Mouse (Mus musculus): Measurements from ENCODE around the gene Olfml2b.
A peak's percentile ranks its signal among the peaks of the same experiment; 100 is the strongest.

The Olfml2b gene

GRCm38 (mm10) chr1:170697771-170698356 lies 53.5 kb downstream of the Olfml2b start:
- DNase-seq, result no peak

- DNase-seq, result no peak
Observed at GRCm38 (mm10) chr1:170698771-170699170, 54.4 kb downstream of the Olfml2b start.

DNA sequence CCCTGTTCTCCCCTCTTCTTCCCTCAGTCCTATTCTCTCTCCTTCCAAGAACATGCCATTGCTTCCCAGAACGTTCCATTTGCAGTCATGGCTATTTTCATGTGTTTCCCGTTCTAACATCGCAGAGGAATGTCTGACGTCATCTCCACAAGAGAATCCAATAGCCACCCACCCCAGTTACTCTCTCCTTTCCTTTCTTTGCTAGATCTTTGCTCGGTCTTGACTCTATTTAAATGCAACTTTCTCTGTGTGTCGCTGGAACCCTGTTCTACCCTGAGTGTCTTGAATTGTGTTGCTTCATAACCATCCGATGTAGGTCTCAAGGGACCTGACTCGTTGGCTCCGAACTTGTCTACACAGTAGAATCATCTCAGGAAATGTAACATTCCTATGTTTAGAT lies 55.2 kb downstream of the Olfml2b start:
- DNase-seq, result no peak

DNA sequence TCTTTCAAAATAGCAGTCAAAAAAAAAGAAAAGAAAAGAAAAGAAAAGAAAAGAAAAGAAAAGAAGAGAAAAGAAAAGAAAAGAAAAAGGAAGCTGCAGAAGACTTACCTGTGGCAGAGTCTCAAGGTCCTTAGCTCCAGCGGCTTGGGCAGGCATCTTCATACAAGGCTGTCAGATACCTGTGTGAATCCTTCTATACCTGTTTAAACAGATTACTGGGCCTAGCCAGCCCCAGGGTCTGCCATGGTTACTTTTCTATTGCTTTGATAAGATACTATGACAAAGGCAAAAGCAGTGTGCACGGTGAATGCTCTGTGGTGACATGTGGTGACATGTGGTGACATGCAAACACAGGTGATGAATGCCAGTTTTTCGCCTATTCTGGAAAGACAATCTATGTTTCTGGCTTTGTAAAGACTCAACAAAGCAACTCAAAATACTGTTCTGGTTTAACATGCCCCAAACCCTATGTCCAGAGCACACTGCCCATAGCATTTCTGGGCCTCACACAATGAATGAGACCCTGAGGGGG lies 56.2 kb downstream of the Olfml2b start:
- DNase-seq, result no peak

DNA sequence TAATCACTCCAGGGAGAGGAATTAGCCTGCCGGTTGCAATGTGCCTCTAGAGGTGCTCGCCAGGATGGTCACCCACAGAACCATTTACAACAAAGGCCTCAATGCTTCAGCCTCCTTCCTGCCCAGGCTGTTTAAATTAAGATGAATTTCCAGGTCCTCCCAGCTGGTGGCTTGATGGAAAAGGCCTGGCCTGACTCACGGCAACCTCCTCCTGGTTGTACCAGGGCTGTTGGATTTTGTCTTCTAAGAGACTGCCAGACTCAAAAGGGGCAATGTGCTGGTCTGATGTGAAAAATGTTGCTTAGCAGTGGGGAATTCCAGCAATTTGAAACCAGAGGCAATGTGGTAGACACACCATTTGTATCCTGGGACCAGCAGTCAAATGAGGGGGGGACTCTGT lies 56.8 kb downstream of the Olfml2b start:
- DNase-seq, result no peak

DNA sequence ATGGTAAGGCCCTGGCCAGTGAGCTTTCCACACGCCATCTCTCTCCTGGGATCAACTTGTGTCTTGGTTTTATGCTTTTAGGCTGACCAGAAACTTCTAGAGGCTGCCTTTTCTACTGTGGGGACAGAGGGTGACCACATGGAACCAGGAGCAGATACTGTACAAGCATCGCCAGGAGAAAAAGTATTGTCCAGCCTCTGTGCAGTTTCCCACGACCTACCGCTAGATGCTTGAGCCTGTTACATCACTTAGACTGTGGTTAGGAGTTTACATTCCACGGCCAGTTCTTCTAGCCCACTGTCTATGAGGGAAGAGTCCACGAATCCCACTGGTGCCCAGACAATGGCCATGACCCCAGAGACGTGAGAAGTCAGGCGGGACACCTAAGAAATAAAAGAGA lies 57.2 kb downstream of the Olfml2b start:
- DNase-seq, result no peak

DNA sequence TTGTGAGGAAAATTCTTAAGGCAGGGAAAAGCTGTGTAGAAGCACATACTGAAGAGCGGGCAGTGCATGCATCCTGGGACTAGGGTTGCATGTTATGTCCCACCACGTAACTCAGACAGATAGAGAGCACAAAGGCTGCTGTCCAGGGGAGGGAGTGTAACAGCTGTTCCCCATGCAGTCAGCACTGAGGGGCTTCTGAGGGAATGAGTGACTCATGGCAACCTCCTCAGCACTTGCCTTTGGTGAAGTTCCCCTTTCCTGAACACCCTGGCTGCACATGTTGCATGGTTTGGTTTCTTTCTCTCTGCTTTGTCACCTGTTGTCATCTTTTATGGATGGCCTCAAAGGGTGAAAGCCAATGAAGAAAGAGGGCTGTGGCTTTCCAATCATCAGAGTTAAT lies 57.9 kb downstream of the Olfml2b start:
- no peak for DNase-seq

- DNase-seq, result no peak
Observed at GRCm38 (mm10) chr1:170702958-170703357, 58.6 kb downstream of the Olfml2b start.

GRCm38 (mm10) chr1:170704103-170704502 lies 59.8 kb downstream of the Olfml2b start:
- DNase-seq, result no peak

- DNase-seq, result no peak
Observed at GRCm38 (mm10) chr1:170704911-170705594, 60.7 kb downstream of the Olfml2b start.

GRCm38 (mm10) chr1:170706046-170706445 lies 61.7 kb downstream of the Olfml2b start:
- no peak for DNase-seq

DNA sequence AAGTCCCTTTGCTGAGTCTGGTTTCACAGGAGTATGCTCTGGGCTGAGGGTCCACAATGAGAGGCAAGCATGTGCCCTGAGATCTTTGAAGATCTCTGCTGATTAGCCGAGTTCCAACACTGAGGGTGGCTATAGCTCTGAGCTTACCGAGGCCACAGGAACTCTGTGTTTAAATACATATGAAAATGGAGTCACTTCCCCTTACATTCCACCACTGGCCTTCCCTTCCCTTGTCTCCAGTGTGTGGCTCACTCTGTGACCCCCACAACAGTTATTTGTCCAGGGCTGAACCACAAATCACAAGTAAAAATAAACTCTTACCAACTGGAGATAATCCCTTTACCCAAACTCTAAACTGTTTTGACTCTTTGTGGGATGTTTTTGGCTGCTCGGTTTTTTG lies 64.7 kb downstream of the Olfml2b start:
- no peak for DNase-seq

DNA sequence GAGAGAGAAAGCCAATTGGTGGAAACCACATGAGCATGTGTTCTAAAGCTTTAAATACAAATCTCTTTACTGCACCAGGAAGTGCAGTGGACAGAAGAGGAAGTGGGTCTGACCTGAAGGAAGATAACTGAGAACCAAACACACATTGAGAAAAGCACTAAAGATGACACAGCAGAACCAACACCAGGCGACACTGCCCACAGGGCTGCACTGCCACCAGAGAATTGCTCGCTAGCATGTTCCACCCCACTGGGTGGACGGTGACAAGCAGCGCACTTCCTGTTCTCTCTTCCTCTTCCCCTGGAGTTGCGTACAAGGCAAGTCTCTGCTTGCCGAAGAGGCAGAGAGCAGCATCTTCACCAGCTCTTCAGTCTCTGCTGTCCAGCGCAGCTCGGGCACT lies 65.1 kb downstream of the Olfml2b start:
- DNase-seq, result no peak

DNA sequence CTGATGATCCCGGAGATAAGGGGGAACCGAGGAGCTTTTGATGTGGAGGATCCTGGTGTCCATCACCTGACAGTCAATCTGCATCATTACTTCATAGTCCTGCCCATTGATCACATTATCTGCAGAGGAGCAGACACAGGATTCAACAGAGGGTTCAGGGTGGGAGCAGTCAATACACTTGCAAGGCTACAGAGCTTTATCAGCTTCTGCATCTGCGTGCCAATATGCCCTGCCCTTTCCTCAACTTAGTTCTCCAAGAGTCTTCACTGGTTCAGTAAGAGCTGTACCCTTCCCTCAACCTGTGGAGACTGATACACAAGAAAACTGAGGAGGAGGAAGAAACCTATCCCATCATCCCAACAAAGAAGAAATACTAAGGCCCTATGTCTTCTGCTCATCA lies 65.6 kb downstream of the Olfml2b start:
- DNase-seq, result no peak

- no peak for DNase-seq
Observed at GRCm38 (mm10) chr1:170711731-170712130, 67.4 kb downstream of the Olfml2b start.

GRCm38 (mm10) chr1:170717241-170717828 lies 73.0 kb downstream of the Olfml2b start:
- DNase-seq, result no peak

DNA sequence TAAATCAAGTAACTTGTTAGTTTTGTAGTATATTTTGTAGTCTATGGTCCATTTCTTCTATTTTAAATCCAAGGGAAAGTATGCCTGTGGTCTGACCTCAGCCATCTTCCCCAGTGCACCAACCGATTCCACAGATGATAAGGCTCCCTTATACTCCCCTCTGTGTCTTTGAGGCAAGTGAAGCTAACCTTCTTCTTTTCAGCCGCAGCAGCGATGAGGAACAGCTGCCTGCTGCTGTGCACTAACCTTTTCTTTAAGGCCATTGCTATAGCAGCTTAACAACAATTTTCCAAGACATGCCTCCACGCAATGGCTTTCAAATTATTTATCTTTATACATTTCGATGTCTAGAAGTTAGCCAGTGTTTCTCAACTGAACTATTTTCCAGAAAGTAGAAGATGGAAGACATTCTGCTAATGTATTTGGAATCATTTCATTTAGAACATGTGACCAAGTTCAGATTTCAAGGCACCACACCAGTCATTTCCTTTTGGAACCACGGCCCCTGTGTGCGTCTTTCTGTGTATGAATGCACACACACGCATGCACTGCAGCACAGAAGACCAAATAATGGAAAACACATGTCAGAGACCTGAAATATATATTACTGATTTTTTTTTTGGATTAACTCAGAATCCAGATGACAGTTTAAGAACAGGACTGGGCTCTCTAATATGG lies 73.9 kb downstream of the Olfml2b start:
- DNase-seq, result no peak

GRCm38 (mm10) chr1:170721560-170721959 lies 77.2 kb downstream of the Olfml2b start:
- no peak for DNase-seq

DNA sequence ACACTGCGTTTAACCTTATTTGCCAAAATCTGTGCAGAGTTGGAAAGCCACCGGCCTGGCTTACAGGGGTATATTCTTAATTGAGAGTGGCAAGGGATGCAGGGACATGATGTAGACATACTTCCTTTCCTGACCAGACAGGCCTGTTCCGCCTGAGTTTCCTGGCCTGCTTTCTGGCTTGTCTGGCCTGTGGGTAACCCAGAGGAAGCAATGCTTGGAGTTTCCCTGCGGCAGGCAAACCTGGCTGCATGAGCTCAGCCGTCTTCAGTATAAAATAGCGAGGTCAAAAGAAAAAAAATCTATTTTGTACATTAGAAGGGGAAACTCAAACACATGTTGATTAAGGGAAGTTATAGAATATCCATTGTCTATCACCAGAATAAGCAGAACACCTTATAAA lies 84.2 kb downstream of the Olfml2b start:
- DNase-seq, result no peak

DNA sequence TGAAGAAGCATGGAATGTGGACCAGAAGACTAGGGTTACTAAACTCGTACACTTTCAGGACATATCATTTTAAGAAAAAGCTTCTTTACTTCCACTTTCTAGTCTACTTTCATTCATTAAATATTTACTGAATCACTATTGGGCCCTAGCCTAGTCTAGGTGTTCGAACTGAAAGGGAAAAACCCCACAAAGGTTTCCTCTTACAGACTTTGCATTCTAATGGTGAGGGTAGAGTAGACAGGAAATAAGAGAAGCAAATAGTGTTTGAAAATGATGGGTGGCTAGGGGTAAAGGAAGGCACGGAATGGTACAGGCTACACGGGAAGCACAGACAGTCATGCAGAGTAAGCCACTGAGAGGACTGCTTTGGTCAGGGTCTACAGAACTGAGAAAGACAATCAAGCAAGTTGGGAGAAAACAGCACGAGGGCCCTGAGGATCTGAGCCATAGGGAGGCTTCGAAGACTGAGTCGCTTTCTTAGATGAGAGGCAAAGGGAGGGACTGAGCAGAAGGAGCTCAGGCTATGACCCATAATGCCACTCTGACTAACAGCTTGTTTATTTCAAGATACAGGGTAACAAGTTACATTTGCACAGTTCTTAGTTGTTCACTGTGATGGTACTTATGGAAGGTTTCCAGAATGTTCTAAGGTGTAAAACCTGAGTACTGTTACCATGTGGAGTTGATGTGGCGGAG lies 85.1 kb downstream of the Olfml2b start:
- no peak for DNase-seq

DNA sequence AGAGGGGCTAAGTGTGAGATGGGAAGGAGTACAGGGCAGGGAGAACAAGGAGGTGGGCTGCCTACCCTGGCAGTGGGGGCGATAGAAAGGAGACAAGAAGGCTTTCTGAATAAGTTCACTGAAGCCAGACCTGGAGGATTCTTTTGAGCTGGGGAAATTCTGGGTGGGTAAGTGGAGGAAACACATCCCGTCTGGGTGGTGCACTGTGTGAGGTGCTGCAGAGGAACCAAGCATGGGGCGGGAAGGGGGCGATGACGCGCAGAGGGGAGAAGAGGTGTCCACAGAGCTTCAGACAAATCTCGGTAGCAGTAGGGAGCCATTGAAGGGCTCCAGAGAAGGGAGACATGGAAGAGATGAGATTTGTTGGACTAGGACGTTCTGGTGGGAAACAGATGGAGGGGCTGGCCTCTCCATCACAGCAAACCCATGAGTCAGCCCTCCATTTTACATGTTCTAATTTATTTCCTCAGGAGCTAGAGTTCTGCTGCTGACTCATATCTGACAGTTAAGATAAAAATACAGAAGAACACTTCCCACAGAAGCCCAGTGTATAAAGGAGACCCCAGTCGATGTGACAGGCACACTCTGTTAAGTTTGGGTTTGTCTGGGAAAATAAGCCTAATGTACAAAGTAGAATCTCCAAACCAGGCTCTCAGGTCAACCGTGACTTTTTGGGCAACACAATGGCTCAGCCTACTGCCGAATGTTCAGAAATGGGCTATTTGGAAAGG lies 87.7 kb downstream of the Olfml2b start:
- peak; percentile 35 for DNase-seq
